Mouse (Mus musculus) bone marrow, adult 2 months (tissue): ENCODE data around the gene Dhx8. TPM values are rescaled to one million over a fixed set of nuclear protein-coding genes. Genes with fewer than 3 reads are reported as not detected.
A peak's percentile ranks its signal among the peaks of the same experiment; 100 is the strongest.

ENCODE experiments used
- H3K27ac ChIP-seq: fragments of 200-500 bp; 2 replicates; pipeline ENCODE4 v1.5.1; 2012; ENCODE audit warnings: low read depth, mild to moderate bottlenecking, control low read depth, inconsistent platforms, low read length; ENCODE audit not compliant: control insufficient read depth, poor library complexity, insufficient read depth
- H3K4me1 ChIP-seq: fragments of 200-500 bp; 2 replicates; pipeline ENCODE4 v1.6.1; 2011; ENCODE audit warnings: low read length; ENCODE audit not compliant: control insufficient read depth, insufficient read depth
- H3K4me3 ChIP-seq: fragments of 200-500 bp; replicated peaks from 2 replicates; pipeline ENCODE3; 2011; ENCODE audit warnings: mild to moderate bottlenecking, low read depth, low read length, control low read depth; ENCODE audit not compliant: control insufficient read depth
- CTCF ChIP-seq: fragments of 200-500 bp; IDR thresholded peaks from 2 replicates; pipeline ENCODE4 v1.5.1; 2011; ENCODE audit warnings: low read length, control low read depth; ENCODE audit not compliant: control insufficient read depth, insufficient read depth
- POLR2A ChIP-seq: fragments of 200-500 bp; IDR thresholded peaks from 2 replicates; pipeline ENCODE4 v1.6.1; 2011; ENCODE audit warnings: low read depth, mild to moderate bottlenecking, control low read depth, low read length, borderline replicate concordance; ENCODE audit not compliant: control insufficient read depth
- WGBS: fragments of 180-500 bp; shearing (Covaris S2); methylation state at CpG from one replicate; pipeline ENCODE4 v1.1.7; 2018; 5-methylcytosine and 5-hydroxymethylcytosine counted together
- polyA plus RNA-seq: library from polyadenylated mRNA; stranded (reverse); fragments of >200 nt; gene quantifications from 2 replicates; pipeline ENCODE4 v1.2.4, GENCODE M21; 2011; ENCODE audit warnings: low replicate concordance; ENCODE audit not compliant: missing spikeins, insufficient read depth, insufficient read length

Dhx8 gene
- polyA plus RNA-seq = 12.8 and 16.5 TPM in 2 replicates

GRCm38 (mm10) chr11:101732518-101733440 lies at the start of gene Dhx8:
Dhx8 (plus strand) TSS chr11:101732919.
- TF ChIP-seq CTCF (peak; percentile 96), POLR2A (peak; percentile 77; the same call in 1 of the 2 replicates)
- Histone ChIP-seq H3K27ac (peak within 1 kb of the TSS; percentile 52), H3K4me1 (no peaks in the 10 kb centered on the region; the same call in 1 of the 2 replicates), H3K4me3 (peak within 1 kb of the TSS; percentile 93)
- under 1% methylated on average over 51 of the region's 51 CpGs for WGBS

DNA sequence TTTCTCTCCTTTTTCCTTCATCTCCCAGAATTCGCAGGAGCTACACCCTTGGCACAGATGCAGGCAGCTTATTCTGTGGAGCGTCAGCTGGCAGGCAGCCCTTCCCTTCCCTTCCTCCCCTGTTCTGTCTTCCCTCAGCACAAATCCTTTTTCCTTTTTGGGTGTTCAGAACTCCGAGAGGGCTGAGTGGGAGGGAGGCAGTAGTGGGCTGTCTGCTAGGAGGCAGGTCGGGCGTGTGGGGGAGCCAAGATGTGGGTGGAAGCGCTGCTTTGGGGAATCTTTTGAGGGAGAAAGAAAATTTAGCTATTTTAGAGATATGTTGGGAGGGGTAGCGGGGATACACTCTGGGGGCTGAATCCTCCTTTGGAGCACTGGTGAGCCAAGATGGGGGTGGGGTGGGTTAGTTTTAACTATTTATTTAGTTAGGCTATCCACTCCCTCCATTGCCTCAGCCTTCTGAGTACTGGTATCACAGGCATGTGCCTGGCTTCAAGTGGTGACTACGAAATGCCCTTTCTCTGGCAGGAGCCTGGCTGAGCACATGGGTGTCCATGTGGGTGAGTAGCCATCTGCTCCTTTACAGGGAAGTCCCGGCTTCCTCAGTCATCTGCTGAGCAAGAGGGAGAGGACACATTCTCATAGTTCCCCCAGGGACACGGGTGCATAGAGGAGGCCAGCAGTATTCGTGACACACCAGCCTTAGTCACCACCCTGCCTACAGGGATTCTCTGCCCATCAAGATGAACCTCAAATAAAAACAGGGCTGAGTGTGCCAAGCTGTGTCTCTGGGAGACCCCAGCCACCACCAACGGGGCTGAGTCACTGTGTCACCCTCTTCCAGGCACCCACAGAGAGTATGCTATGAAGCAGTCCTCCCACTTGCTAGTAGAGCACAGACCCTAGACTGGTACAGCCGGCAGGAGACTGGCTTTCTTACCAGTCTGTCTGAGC lies 45.1 kb upstream of the Dhx8 start:
- Histone ChIP-seq H3K4me1 (no peaks in the 10 kb centered on the region), H3K27ac (no peak overlapping the region), H3K4me3 (no peak overlapping the region)
- TF ChIP-seq POLR2A (no peak), CTCF (no peak)
- WGBS = 75% methylated on average over 13 of the region's 13 CpGs

DNA sequence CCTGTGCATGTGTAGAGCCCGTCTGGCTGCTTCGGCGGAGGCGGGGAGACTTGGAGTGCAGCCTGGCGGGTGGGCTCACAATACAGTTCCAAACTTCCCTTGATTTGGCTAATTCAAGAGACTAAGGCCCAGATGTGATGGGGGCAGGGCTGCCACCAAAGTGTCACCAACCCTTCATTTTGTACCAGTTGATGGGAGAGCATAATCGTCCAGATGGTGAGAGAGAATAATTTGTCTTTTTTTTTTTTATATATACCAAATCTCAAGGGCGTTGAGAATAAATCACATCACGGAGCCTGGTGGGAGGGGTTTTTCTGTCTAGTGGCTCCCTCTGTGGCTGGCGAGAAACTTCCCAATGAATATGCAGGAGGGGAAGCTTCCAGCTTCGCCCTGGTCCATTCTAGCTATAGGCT lies 43.0 kb upstream of the Dhx8 start:
- WGBS = 77% methylated on average over 10 of the region's 10 CpGs
- Histone ChIP-seq H3K4me3 (no peak overlapping the region), H3K4me1 (no peaks in the 10 kb centered on the region), H3K27ac (no peak overlapping the region)
- TF ChIP-seq CTCF (no peak), POLR2A (no peak)

- no peak for TF ChIP-seq CTCF
- TF ChIP-seq POLR2A = no peak
Observed at GRCm38 (mm10) chr11:101690326-101690725, 42.4 kb upstream of the Dhx8 start.

DNA sequence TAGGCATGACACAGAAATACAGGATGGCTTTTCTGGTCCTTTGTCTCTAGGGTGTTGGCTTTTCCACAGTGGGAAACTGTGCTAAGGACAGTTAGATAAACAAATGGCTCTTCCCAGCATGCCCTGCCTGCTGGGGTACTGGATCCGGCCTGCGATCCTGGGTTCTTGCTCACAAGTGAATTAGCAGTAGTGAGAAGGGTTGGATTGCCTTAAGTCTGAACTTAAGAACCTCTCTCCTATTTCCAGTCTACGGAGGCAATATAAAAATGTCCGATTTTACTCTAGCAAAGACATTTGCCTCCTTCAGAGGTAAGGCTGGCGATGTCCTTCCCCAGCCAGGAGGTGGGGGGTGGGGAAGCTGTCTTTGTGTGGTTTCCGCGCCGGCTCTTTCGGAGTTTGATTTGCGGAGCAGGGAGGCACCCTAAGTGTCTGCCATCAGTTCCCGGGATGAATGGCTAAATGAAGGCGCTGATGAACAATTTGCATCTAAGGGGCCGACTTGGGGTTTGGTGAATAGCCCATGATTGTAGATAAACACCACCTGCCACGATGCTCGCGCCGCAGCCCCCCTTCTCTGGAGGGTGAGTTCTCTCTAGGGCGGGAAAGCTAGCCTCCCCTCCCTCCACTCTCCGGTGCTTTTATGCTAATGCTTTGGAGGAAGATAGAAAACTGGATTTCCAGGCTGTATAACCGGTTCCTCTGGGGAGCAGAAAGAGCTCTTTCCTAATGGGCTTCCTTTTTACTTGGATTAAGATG lies 36.6 kb upstream of the Dhx8 start:
- no peak overlapping the region for H3K4me3 ChIP-seq
- no peaks in the 10 kb centered on the region for H3K4me1 ChIP-seq
- 26% methylated on average over 20 of the region's 20 CpGs for WGBS
- TF ChIP-seq CTCF = no peak
- TF ChIP-seq POLR2A = no peak
- H3K27ac ChIP-seq = no peak overlapping the region

More at GRCm38 (mm10) chr11:101690326-101690725, 42.4 kb upstream of the Dhx8 start:
- no peak overlapping the region for H3K27ac ChIP-seq
- 65% methylated on average over 5 of the region's 5 CpGs for WGBS
- H3K4me1 ChIP-seq = no peaks in the 10 kb centered on the region
- no peak overlapping the region for H3K4me3 ChIP-seq

DNA sequence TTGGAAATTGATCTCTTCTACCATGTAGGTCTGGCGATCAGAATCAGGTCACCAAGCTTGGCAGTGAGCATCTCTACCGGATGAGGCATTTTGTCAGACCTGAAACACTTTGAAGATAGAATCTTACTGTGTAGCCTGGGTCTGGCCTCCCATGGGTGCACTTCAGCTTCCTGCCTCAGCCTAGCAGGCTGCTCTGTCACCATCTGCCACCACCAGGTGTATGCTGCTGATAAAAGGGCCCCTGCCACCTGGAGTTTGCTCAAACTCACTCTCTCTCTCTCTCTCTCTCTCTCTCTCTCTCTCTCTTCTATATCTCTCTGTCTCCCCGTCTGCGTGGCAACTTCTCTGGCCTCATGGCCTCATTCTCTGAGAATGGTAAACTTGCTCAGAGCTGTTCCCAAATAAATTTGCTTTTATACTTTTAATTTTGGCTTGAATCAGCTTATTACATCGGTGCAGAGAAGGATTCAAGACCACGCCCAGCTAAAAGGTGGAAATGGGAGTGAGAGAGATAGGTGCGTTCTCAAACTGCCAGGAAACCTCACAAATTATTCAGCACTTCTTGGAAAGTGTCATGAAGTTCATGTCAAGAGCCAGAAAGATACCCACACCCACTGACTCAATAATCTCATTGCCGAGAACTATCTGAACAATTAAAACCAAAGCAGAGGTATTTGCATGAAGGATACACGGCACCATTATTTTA lies 35.4 kb upstream of the Dhx8 start:
- TF ChIP-seq POLR2A = no peak
- no peak for TF ChIP-seq CTCF
- Histone ChIP-seq H3K27ac (no peak overlapping the region), H3K4me1 (no peaks in the 10 kb centered on the region), H3K4me3 (no peak overlapping the region)
- WGBS = 54% methylated on average over 9 of the region's 9 CpGs

- TF ChIP-seq POLR2A = no peak
- TF ChIP-seq CTCF = no peak
- Histone ChIP-seq H3K4me1 (no peaks in the 10 kb centered on the region), H3K27ac (no peak overlapping the region), H3K4me3 (no peak overlapping the region)
Observed at GRCm38 (mm10) chr11:101698114-101698513, 34.6 kb upstream of the Dhx8 start.
